Comparison of ENCODE assay signal across 31 mouse cellular contexts in the genomic region with DNA sequence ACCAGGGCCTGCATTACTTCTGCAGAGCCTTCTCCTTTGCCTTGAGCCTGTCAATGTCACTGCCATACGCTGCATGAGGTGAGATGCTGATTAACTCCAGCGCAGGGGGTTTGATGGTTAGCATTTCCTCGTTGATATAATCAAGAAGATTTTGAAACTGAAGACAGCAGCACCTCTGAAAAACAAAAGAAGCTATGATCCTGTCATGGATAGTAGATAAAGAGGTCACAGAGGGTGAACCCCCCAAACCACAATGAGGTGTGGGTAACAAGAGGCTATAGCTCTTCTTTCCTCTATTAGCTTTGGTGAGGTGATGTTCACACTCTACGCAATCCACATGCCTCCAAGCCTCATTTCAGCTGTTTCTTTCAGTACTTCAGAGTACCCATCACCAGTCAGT. TPM values are rescaled to one million over a fixed set of nuclear protein-coding genes. Genes with fewer than 3 reads are reported as not detected.
"Had no signal": no experiment of that assay in that cellular context is flagged by ENCODE, and none has a peak within 500 bp of the region (broad histone marks: within the 10 kb centered on the region; RNA-seq: fewer than 3 reads in every experiment).

No protein-coding gene starts in this region.

- DNase-seq: heart, postnatal 10 days; heart, postnatal 14 days; heart, postnatal 36 days; heart, postnatal 4 days; kidney, adult 11 months; kidney, adult 18-20 months; kidney, adult 2 months; kidney, adult 8-10 months; kidney, adult 9 months; kidney, postnatal 10 days; kidney, postnatal 14 days; kidney, postnatal 25 days; kidney, postnatal 36 days; kidney, postnatal 4 days; layer of hippocampus, adult 9-11 months; layer of hippocampus, postnatal 36 days had no signal

- ATAC-seq: hindbrain, embryonic 16.5 days; hindbrain, postnatal 0 days; inflammation-experienced regulatory T-cells, adult 6 months; intestine, embryonic 15.5 days; intestine, embryonic 16.5 days; intestine, postnatal 0 days had no signal

RNA-seq across cellular contexts. Expression of gene Erich6, which starts 12.0 kb away (rescaled TPM):
- total RNA-seq: heart, postnatal 25 days; heart, postnatal 36 days; hematopoietic stem cell, adult 5-6 weeks; hindbrain, postnatal 0 days had no signal
- polyA plus RNA-seq: heart, postnatal 0 days; hindbrain, embryonic 10.5 days; inflammation-experienced regulatory T-cells, adult 6 months; intestine, embryonic 15.5 days; intestine, embryonic 16.5 days; intestine, postnatal 0 days; kidney, embryonic 14.5 days; kidney, embryonic 15.5 days; kidney, embryonic 16.5 days; kidney, postnatal 0 days; large intestine, adult 2 months had no signal
